Mouse (Mus musculus): Measurements from ENCODE around the gene Gpr108.

DNA sequence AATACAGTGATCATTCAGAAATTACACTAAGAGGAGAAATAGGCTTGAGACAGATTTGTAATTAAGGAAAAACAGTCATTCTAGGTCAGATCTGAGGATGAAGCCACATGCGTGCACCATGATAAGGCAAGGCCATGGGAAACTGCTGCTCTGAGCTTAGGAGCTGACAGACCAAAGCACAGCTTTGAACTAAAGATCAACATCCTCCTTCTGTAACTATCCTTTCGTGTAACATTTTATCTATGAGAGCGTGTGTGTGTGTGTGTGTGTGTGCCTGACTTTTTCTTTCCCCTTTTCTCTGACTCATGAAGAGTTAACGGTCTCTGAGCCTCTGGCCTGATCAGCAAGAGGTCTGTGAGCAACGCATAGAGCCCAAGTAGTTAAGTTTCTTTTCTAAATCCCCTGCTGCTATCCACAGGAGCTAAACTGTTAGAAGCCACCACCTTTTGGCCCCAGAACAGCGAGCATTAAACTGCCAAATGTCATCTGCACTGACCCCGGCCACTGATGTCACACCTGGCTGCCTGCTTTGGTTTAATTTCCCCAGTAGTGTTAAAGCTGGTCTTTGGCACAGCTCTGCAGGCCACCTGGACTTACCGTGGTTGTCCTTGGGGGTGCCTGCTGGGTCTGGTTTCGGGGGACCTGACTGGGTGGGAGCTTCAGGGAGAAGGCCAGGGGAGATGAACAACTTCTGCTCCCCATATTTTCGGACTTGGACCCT, 4.4 kb downstream of the Gpr108 start:
- TF ChIP-seq CTCF (IDR thresholded peaks at IDR 0.05; ENCODE audit: extremely low read depth, insufficient read depth, low read length) (no peak), POLR2A (IDR thresholded peaks at IDR 0.05; ENCODE audit: extremely low read depth, insufficient read depth, low read length) (no peak)

Data from cortical plate, adult 2 months (tissue).